Mouse (Mus musculus): ENCODE results near the gene Col4a2.

Gene Col4a2

GRCm38 (mm10) chr8:11312349-11313175 lies at the start of gene Col4a2, which contains the start of gene Col4a1:
Gene Col4a2 (plus strand): TSS chr8:11312805.
Gene Col4a1 (minus strand): TSS chr8:11312826.
- no peak for DNase-seq (ENCODE audit: low read depth)

GRCm38 (mm10) chr8:11263848-11264247 lies 48.8 kb upstream of the Col4a2 start:
- no peak for DNase-seq (ENCODE audit: low read depth)

- no peak for DNase-seq (ENCODE audit: low read depth)
Measured at GRCm38 (mm10) chr8:11265971-11266370, 46.6 kb upstream of the Col4a2 start.

GRCm38 (mm10) chr8:11266471-11266870 lies 46.1 kb upstream of the Col4a2 start:
- no peak for DNase-seq (ENCODE audit: low read depth)

GRCm38 (mm10) chr8:11268753-11269152 lies 43.9 kb upstream of the Col4a2 start:
- DNase-seq (ENCODE audit: low read depth), result no peak

- DNase-seq (ENCODE audit: low read depth), result no peak
Measured at GRCm38 (mm10) chr8:11270826-11271225, 41.8 kb upstream of the Col4a2 start.

- no peak for DNase-seq (ENCODE audit: low read depth)
Measured at GRCm38 (mm10) chr8:11272205-11272604, 40.4 kb upstream of the Col4a2 start.

- DNase-seq (ENCODE audit: low read depth), result peak; percentile 21
Measured at GRCm38 (mm10) chr8:11273506-11274158, 39.0 kb upstream of the Col4a2 start.

- DNase-seq (ENCODE audit: low read depth), result no peak
Measured at GRCm38 (mm10) chr8:11274415-11274814, 38.2 kb upstream of the Col4a2 start.

GRCm38 (mm10) chr8:11276286-11276685 lies 36.3 kb upstream of the Col4a2 start:
- peak; percentile 85 for DNase-seq (ENCODE audit: low read depth)

- DNase-seq (ENCODE audit: low read depth), result peak; percentile 42
Measured at GRCm38 (mm10) chr8:11277602-11278051, 35.0 kb upstream of the Col4a2 start.

GRCm38 (mm10) chr8:11278101-11278611 lies 34.4 kb upstream of the Col4a2 start:
- peak; percentile 57 for DNase-seq (ENCODE audit: low read depth)

- no peak for DNase-seq (ENCODE audit: low read depth)
Measured at GRCm38 (mm10) chr8:11279296-11279826, 33.2 kb upstream of the Col4a2 start.

GRCm38 (mm10) chr8:11280721-11281268 lies 31.8 kb upstream of the Col4a2 start:
- DNase-seq (ENCODE audit: low read depth), result no peak

GRCm38 (mm10) chr8:11282139-11282538 lies 30.5 kb upstream of the Col4a2 start:
- DNase-seq (ENCODE audit: low read depth), result no peak

GRCm38 (mm10) chr8:11282696-11283095 lies 29.9 kb upstream of the Col4a2 start:
- no peak for DNase-seq (ENCODE audit: low read depth)

GRCm38 (mm10) chr8:11283217-11283616 lies 29.4 kb upstream of the Col4a2 start:
- peak; percentile 45 for DNase-seq (ENCODE audit: low read depth)

- no peak for DNase-seq (ENCODE audit: low read depth)
Measured at GRCm38 (mm10) chr8:11285437-11285836, 27.2 kb upstream of the Col4a2 start.

GRCm38 (mm10) chr8:11287139-11287538 lies 25.5 kb upstream of the Col4a2 start:
- no peak for DNase-seq (ENCODE audit: low read depth)

GRCm38 (mm10) chr8:11288286-11288685 lies 24.3 kb upstream of the Col4a2 start:
- DNase-seq (ENCODE audit: low read depth), result no peak

- no peak for DNase-seq (ENCODE audit: low read depth)
Measured at GRCm38 (mm10) chr8:11290533-11290932, 22.1 kb upstream of the Col4a2 start.

- DNase-seq (ENCODE audit: low read depth), result no peak
Measured at GRCm38 (mm10) chr8:11292611-11293010, 20.0 kb upstream of the Col4a2 start.
